Mouse (Mus musculus) neural tube, embryonic 10.5 days (tissue): Measurements from ENCODE around the gene Sla2.
"Not testable (repeated sequence)": the region's sequence is repeated elsewhere in the genome, so short reads cannot be mapped to it uniquely, and the experiment has no call there.

Experiments
- DNase-seq: peaks from one replicate; pipeline ENCODE4 v3.0.0-alpha.2; 2017; ENCODE audit warnings: low spot score; ENCODE audit errors: extremely low spot score

The Sla2 gene

GRCm38 (mm10) chr2:156840301-156841027 is 46.5 kb downstream of the Sla2 start:
- no peak for DNase-seq

DNA sequence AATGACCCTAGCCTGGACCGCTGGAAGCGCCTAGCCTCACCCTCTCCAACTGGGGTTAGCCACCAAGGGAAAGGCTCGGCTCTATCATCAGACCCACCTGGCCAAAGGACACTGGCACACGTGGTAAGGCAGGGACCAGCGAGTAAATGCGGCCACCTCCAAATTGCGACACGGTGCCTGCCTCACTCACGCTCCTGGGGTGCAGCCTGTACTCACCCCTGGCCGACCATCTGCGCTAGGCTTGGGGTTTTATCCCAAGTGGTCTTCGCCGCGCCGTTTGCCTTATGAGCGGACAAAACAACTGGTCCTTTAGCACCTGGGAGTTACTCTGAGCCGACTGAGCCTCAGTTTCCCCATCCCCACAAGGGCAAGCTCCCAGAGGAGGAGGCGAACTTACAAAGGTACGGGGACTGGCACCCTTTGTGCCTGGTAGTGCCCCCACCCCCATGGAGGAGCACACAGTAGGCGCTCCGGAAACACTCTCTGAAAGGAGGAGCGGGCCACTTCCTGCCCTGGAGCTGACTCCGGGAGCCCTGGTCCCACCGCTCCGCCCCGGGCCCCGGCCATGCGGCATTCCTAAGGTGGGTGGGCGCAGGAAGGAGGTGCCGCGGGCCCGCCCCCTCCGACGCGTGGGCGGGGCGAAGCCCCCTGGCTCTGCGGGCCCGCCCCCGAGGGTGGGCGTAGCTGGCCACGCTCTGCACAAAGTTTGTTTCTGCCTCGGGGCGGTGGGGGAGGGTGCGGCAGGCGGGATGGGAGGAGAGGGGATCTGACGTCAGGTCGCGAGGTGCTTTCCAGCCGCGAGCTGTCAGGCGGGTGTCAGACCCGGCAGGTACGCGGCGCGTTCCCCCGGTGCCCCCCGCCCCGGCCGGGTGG is 47.4 kb downstream of the Sla2 start, which contains the start of gene Tgif2:
Tgif2 (plus strand) TSS at position 689 of the 873 bp plus-strand sequence.
- DNase-seq: peak; percentile 97

- no peak for DNase-seq
Measured at GRCm38 (mm10) chr2:156838839-156839238, 48.2 kb downstream of the Sla2 start.

DNA sequence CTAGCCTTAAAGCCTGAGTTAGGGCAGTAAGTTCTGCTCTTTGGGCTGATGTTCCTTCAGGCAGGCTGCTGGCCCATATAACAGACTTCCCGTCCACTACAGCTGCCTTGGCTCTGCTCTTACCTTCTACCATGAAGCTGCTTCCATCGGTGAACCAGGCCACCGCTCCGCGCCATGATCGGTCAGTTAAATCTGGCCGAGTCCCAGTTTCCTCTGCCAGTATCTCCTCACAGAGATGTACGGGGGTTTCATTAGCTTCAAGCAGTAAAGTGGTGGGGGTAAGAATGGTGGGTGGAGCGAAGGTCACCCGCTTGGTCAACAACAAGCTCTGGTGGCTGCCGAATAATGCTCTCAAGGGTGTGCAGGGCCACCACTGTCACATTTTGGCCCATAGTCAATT is 52.7 kb downstream of the Sla2 start:
- no peak for DNase-seq

- DNase-seq: not testable (repeated sequence)
Measured at GRCm38 (mm10) chr2:156825128-156825527, 61.9 kb downstream of the Sla2 start.
